Mouse (Mus musculus) thymus, adult 2 months (tissue): Measurements from ENCODE around the gene Srpk1.

Experiments used
- CTCF ChIP-seq: fragments of 200-500 bp; IDR thresholded peaks from 2 replicates; pipeline ENCODE4 v1.5.1; 2012; ENCODE audit warnings: mild to moderate bottlenecking, control low read depth, low read length, moderate library complexity, borderline replicate concordance; ENCODE audit not compliant: control insufficient read depth, poor library complexity, insufficient read depth; ENCODE audit errors: extremely low read depth
- POLR2A ChIP-seq: fragments of 200-500 bp; IDR thresholded peaks from 2 replicates; pipeline ENCODE4 v1.6.1; 2012; ENCODE audit warnings: mild to moderate bottlenecking, low read length, control low read depth, moderate library complexity; ENCODE audit not compliant: control insufficient read depth, poor library complexity, insufficient read depth; ENCODE audit errors: extremely low read depth

- TF ChIP-seq POLR2A: no peak
- TF ChIP-seq CTCF: no peak
These were observed 61.9 kb downstream of the Srpk1 start, which contains the start of gene Clps for GRCm38 (mm10) chr17:28560598-28560997.
